Mouse (Mus musculus) olfactory bulb, adult 2 months (tissue): ENCODE data around the gene Hist1h2bj.

Source experiments
- CTCF ChIP-seq: fragments of 200-500 bp; IDR thresholded peaks from 2 replicates; pipeline ENCODE4 v1.5.1; 2012; ENCODE audit warnings: low read depth, mild to moderate bottlenecking, low read length, moderate library complexity; ENCODE audit not compliant: insufficient read depth
- POLR2A ChIP-seq: fragments of 200-500 bp; IDR thresholded peaks from 2 replicates; pipeline ENCODE4 v1.6.1; 2012; ENCODE audit warnings: mild to moderate bottlenecking, low read depth, low read length, moderate library complexity; ENCODE audit not compliant: insufficient read depth

GRCm38 (mm10) chr13:21996840-21997185, 46.2 kb upstream of the Hist1h2bj start:
- TF ChIP-seq CTCF (no peak), POLR2A (no peak)
